ENCODE assay signal across 9 mouse cellular contexts in the genomic region with DNA sequence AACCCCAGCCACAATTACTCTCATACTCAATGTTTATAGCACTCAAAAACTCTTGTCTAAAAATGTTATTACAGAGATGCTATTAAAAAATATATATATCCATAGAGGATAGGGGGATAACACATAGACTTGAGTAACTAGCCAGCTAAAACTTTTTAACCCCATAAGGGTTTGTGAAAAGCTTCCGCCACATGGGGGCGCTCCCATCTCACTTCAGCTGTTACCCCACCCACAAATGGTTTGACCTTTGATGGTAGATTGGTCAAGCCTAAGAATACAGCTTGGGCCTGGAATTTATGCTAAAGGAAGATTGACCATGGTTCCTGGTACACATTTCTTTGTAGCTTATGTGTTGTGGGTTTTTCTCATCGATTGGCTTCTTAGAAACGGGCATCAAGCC. TPM values are rescaled to one million over a fixed set of nuclear protein-coding genes. Genes with fewer than 3 reads are reported as not detected.
DNase-seq lines count a peak whose midpoint lies in the region; TF ChIP-seq lines count a peak whose summit lies in the region.
"Had no signal": no experiment of that assay in that cellular context is flagged by ENCODE, and none has a peak within 500 bp of the region (broad histone marks: within the 10 kb centered on the region; RNA-seq: fewer than 3 reads in every experiment).

No protein-coding gene starts in this region.

- TF ChIP-seq CTCF in gastrocnemius, adult 2 months (IDR thresholded peaks at IDR 0.05) = peak; percentile 58

- peak; percentile 41 for DNase-seq in gastrocnemius, adult 2 months
- DNase-seq in gastrocnemius, adult 18-20 months (ENCODE audit: low spot score) = no peak
- DNase-seq in ovary, postnatal 14 days (ENCODE audit: low spot score) = peak; percentile 7
- DNase-seq in ovary, adult 18-20 months (ENCODE audit: low spot score) = no peak
- peak; percentile 61 for DNase-seq in adrenal gland, adult 2 months
- peak; percentile 27 for DNase-seq in embryo, embryonic 9.5 days (ENCODE audit: extremely low spot score)
- DNase-seq in spleen, postnatal 14 days (ENCODE audit: low spot score in 2 of 2) = no peak
- DNase-seq in spleen, postnatal 4 days (ENCODE audit: low spot score in 2 of 2) = no peak

- H3K27ac ChIP-seq in gastrocnemius, adult 2 months = no peak overlapping the region

- no peak overlapping the region for H3K4me3 ChIP-seq in gastrocnemius, adult 2 months
- H3K4me3 ChIP-seq: myocyte had no signal

- intact Hi-C loops in gastrocnemius, adult 2 months (cut with DNase I) = no loop called here

RNA-seq across cellular contexts. Expression of gene Adam23, which starts 42.1 kb away (rescaled TPM):
- 1 to 10 TPM in 1 of 2 experiments, under 1 TPM in 1; 0.59 to 1.6 TPM for total RNA-seq in gastrocnemius, adult 2 months (2021)
- total RNA-seq in gastrocnemius, adult 18-20 months (2021) = 1 to 10 TPM; 1.2 to 1.3 TPM
- 10 to 100 TPM in 1 of 2 experiments, 1 to 10 TPM in 1; 9.2 to 17.1 TPM for total RNA-seq in adrenal gland, adult 2 months (2021)
- polyA plus RNA-seq in adrenal gland, adult 2 months (2012; rRNA removed) = 4.1 and 8.5 TPM in 2 replicates

Comparison
In these comparisons a context has a peak if more than half of its experiments do, and no peak if none do; other contexts are left out.
1. DNase-seq: peak in gastrocnemius, adult 2 months (single experiment), ovary, postnatal 14 days (single experiment), adrenal gland, adult 2 months (single experiment) and embryo, embryonic 9.5 days (single experiment); none in gastrocnemius, adult 18-20 months (single experiment), ovary, adult 18-20 months (single experiment), spleen, postnatal 14 days (0 of 2) and spleen, postnatal 4 days (0 of 2).